Mouse (Mus musculus) left cerebral cortex, postnatal 25 days (tissue): ENCODE measurements at regions not wholly inside any gene's neighbourhood (a gene's known extent, or its start where the extent isn't known, plus 50 kb on each side); places are given as distances from the start of the nearest gene placed in this dataset.
"Not testable (repeated sequence)": the region's sequence is repeated elsewhere in the genome, so short reads cannot be mapped to it uniquely, and the experiment has no call there.

Experiments used
- DNase-seq, 2 experiments: peaks; one replicate each; pipeline ENCODE4 v3.0.0; 2022; ENCODE audit warnings: low spot score in 2 of 2, mixed read lengths in 1 of 2
- intact Hi-C: fragments of 180-260 bp; cut with DNase I; formaldehyde crosslinking; loops from one replicate; pipeline ENCODE4 v1.15.1; 2025

DNA sequence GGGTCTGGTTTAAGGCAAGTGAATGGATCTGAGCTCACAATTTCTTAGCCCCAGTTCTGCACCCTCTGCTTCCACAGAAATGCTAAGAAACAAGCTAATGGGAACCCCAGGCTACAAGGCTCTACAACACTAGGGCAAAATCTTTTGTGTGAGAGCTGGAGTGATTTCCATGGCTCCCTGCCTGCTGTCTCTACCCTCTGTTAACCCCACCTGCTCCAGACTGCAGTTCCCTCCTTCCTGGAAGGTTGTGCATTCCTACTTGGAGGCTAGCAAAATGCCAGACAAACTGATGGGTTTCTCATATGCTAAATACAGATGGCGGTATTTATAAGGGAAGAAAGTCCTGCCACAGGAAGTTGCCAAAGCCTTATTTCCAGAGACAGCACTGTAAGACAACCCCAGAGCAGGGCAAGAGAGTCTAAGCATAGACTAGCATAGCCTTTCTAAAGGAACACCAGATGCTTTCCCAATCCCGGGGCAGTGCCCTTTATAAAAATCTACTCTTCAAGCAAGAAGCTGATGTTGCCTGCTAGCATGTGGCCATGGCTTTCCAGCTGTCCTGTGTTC is 145.1 kb downstream of the Spata19 start:
- intact Hi-C loops: no loop called here
- DNase-seq: no peak

DNA sequence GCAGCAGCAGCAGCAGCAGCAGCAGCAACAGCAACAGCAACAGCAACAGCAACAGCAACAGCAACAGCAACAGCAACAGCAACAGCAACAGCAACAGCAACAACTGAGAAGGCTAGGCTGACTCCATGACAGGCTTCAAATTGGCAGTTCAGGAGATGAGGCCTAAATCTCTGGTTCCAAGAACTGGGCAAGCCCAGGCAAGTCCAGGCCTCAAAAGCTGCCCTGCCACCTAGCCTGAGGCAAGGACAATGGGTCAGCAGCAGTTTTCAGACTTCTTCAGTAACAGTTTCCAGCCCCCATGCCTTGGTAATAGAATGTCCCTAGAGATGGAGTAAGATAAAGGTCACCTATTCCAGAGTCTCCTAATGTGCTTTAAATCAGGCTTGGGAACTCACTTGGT is 158.1 kb downstream of the Spata19 start:
- intact Hi-C loops: loop anchor here (10.0 kb wide), 1 partner anchor 210 kb away; no protein-coding TSS in a partner anchor
- not testable (repeated sequence) for DNase-seq

DNA sequence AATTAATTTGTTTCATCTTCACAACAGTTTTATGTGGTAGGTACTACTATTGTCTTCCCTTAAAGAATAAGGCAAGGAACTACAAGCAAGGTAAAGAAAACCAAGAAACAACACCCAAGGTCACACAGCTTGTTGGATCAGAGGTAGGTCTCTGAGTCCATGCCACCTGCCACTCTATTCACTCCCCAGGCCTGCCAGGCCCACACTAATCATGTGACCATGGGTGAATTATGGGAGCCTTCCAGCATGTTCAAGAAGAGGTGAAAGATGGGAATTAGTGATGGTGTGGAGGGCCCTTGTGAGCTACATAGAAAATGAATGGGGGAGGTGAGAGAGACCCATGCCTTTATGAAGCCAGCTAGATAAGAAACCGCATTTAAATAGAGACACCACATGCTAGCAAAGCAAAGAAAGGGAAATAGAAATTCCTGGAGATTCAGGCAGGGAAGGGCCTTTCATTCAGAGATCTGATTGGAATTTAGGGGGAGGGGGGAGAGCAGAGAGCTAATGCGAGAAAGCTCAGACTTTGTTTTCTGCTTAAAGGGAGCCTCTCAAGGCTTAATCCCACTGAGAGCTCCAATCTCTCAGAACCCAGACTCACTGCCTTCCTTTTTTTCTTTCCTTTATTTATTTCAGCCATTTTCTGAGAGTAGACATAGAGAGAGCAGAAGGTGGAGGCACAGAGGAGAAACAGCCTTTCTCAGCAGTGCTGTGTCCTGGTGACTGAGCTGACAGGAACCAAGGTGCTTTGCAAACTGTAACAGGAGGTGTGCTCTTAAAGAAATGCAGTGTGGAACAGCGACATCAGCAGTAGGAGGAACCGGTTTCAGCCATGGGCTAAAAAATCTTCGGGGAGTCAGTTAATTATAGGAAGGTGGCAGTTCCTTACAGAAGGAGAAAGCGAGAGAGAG is 160.0 kb downstream of the Spata19 start:
- intact Hi-C loops: loop anchor here (10.0 kb wide), 1 partner anchor 208 kb away; no protein-coding TSS in a partner anchor
- DNase-seq: no peak

DNA sequence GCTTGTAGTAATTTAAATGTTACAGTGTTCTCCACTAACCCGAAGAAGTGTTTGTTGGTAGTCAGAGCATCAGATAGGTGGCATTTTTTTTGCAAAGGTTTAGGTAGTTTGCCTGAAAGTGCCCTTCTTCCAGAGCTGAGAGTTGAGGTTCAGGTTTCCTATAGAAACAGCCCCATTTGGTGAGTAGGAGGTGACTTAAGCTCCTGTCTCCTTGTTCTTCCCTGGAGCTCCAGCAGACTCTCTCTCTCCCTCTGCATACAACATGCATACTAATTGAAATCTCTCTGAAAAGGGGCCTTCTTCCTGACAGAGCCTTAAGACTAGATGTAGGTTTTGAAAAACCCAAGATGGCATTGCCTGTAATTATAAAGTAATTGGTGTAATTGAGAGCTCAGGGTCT is 161.3 kb downstream of the Spata19 start:
- DNase-seq: peak in 1 of 2 experiments; percentile 58
- intact Hi-C loops: loop anchor here (10.0 kb wide), 1 partner anchor 207 kb away; no protein-coding TSS in a partner anchor

DNA sequence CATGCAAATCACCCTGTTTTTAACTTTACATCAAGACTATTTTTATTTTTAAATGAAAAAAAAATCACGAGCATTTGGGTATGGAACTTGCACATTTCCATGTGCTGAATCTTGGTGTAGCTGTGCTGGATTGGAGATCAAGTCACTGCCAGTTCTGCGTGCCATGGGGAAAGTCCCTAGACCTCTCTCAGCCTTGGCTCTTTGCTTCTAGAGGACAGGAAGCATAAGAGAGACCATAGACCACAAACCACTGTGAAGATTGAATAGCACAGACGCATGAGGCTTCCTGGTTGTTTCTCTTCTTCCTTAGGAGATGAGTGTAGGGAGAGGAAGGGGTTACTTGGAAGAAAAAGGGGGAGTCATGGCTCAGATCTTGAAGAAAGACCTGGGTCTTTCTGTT is 161.7 kb downstream of the Spata19 start:
- DNase-seq: no peak
- intact Hi-C loops: loop anchor here (10.0 kb wide), 1 partner anchor 207 kb away; no protein-coding TSS in a partner anchor

DNA sequence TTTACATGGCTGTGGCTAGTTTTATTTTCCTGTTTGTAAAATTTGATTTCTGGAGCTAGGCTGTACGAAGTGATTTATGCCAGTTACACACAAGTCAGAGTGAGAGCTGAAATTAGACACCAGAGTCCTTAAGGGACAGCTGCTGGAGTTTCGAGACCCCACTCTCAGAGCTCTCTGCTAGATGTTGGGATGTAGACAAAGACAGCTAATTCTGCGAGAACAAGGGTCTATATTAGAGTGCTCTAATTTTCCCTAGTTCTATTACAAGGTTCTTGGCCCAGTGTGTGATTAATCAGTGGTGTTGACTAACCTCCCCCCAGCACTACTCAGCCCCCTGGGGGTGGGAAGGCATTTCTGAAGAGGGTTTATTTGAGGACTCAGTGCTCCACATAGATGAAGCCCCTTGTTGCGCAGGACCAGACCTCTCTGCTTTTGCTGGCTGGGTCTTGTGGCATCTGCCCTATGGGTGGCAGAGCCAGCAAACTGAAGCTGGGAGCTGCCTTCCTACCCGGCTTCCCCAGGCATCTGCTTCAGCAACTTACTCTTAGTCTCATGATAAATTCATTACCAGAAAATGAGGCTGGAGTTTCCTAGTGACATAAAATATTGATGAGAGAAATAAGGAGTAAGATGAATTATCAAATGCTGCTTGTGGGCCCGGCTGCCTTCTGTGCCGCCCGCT is 171.9 kb downstream of the Spata19 start:
- intact Hi-C loops: no loop called here
- DNase-seq: no peak

DNA sequence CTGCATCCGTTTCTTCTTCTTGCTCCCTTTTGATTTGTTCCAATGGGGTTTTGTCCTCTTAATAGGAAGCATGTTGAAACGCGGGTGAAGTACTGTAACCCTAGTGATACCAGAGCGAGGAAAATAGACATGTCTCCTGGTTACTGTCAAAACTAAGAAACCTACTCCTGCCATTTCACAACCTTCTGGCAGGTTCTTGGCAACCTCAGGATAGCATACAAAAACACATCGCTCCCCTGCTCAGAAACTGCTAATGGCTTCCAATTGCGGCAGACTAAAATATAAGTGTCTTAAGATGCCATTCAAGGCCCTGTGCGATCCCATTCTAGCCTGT is 172.4 kb downstream of the Spata19 start:
- intact Hi-C loops: no loop called here
- no peak for DNase-seq

DNA sequence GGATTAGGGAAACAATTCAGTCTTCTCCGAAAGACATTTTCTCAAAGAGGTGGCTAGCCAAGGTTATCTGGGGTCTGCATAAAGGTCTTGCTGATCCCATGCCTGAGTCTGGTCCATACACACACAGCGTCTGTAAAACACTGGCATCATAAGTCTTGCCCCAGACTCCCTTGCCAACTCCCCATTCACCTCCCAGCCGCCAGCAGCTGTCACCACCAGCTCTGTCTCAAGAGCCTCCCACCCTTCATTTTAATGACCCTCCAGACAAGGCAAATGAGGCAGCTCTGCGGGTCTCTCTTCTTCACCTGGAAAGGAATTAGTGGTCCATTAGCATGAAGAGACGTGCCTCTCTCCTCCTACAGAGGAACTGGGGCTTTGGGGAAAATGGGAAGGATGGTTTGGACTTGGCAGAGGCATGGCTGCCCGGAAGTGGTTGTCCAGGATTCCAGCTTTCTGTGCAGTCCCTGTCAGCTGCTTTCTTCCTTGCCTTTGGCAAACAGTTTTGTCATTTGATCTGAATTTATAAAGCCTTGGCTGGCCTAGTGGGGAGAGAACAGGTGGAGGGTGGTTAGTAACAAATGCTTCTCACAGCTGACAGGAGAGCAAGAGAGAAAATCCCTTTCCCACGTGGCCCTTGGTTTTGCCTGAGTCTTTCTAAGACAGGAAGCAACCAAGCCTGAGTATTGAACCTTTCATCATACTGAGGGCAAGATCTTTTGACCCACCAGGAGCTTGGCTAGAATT is 173.3 kb upstream of the Opcml start:
- DNase-seq: no peak
- intact Hi-C loops: no loop called here

DNA sequence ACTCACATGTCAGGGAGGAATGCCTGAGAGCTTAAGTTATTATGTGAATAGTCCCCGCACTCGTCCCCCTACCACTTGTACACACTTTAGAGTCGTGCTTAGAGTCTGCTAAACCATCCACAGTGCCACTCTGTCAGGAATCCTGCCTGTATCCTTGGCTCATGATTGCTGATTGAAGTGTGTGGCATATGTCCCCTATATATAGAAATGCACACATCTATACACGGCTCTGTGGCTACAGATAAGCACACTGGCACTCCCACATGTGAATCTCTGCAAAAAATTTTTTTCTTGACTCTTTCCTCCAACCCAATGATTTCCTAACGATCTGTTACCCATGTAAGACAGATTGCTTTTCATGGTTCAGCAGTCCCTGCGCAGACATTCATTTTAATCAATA is 155.7 kb upstream of the Opcml start:
- peak; percentile 3 to 75 for DNase-seq
- intact Hi-C loops: loop anchor here (2.0 to 10.0 kb wide), 2 partner anchors 132 to 180 kb away; no protein-coding TSS in a partner anchor

DNA sequence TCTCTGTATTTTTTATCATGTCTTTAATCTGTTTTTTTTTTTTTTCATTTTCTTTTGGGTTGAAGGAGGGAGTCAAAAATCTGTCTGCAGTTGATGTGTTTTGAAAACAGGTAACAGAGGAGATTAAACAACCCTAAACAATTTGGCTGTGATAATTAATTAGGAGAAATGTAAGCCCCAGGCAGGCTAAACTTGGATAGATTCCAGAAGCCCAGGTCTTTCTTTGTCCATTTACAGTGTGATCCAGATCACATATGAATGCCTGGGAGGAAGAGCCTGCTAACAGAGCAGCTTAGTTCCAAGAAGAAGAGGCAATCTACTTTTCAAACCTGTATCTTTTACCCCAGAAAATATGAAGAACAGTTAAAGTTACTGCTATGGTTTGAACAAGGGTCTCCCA is 150.0 kb upstream of the Opcml start:
- DNase-seq: no peak
- intact Hi-C loops: no loop called here

DNA sequence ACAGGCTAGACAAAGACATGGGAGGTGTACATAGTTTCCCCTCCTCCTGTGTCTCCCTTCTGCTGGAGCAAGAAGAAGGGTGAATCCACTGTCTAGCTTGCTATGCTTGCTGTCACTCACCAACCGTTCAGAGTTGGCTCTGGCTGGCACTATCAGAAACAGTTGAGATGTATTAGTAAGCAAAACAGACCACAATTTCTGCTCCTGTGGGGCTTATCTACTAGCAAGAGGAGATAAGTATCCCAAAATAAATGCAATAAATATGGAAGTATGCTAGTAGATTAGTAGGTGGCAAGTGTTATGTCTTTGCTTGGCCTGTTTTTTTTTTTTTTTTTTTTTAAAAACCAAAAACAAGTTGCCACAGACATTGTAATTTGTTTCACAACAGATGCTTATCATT is 147.3 kb upstream of the Opcml start:
- intact Hi-C loops: no loop called here
- no peak for DNase-seq

DNA sequence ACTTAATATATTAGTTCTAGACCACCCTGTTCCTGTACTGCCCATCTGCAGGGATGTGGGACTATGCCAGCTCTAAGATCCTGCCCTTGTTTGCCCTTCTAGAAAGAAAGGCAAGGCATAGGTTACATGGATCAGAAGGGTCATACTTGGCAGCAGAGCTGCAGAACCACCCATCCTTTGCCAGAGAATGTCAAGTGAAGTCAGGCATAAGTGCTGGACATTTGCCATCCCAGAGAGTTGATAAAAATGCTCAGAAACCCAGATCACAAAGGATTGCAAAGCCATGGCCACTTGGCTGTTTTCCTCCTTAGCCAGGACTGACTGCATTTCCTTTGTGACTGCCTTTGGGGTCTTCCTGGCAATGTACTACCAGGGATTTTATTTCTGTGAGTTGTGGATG is 146.7 kb upstream of the Opcml start:
- no peak for DNase-seq
- intact Hi-C loops: no loop called here

DNA sequence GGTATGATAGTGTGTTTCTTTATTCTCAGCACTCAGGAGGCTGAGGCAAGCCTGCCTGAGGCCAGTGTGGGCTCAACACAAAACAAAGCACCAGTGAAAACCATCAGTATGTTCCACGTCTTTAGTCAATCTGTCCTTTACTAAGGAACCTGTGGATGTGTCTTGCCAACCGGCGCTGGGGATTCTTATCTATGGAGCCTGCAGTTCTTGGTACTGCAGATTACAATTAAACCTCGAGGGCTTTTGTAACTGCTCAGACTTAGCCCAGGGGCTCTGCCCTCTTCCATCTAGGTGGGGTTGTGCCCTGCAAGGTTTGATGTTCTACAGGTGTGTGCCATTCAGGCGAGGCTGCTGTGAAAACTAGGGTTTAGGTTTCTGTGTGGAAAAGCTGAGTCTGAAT is 145.1 kb upstream of the Opcml start:
- intact Hi-C loops: no loop called here
- no peak for DNase-seq

DNA sequence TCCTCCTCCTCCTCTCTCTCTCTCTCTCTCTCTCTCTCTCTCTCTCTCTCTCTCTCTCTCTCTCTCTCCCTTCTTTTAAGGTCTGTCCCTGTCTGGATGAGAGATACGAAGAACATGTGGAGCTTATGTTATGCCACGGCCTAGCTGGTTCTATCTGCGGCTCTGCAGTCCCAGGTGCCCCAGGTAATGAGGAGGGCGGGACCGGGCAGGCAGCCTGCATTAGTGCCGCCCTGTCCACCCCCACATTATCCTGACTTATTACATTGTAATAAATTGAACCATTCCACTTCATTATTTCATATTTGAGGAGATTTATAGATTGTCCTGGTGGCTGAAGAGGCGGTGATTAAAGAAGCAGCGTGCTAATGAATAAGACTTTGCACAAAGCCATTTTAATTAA is 144.5 kb upstream of the Opcml start:
- no peak for DNase-seq
- intact Hi-C loops: no loop called here

DNA sequence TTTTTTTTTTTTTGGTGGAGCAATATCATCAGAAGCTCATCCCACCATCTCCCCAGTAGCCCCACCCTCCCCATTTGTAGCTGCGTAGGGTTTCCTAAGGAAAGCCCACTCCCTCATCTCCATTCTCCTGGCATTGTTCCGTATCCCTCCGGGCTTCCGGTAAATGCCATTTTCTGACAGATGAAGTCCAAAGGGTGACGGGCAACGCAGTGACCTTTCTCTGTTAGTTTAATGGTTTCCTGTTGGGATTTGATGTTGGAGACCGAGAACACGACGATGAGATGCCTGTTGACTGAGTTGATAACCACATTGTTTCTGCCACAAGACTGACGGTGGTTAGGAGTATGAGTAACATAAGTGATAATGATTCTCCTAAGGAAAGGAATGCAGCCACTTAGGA is 143.6 kb upstream of the Opcml start:
- intact Hi-C loops: no loop called here
- no peak for DNase-seq

DNA sequence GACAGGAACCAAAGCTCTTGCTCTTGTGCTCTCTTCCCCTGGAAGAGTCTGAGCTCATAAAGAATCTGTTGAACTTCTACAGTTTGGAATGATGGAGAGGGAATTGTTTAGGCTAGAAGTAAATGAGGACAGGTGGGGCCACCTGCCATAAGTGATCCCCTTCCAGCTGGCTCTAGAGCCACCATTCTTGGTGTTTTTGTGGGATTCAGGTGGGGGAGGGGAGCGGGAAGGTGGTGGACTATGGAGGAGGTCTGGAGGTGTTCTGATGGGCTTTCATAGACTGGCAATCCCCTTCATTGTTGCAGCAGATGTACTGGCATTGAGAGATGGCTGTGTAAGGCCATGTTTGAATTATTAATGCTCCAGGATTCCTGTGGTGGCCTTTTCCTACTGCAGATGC is 132.6 kb upstream of the Opcml start:
- no peak for DNase-seq
- intact Hi-C loops: no loop called here

DNA sequence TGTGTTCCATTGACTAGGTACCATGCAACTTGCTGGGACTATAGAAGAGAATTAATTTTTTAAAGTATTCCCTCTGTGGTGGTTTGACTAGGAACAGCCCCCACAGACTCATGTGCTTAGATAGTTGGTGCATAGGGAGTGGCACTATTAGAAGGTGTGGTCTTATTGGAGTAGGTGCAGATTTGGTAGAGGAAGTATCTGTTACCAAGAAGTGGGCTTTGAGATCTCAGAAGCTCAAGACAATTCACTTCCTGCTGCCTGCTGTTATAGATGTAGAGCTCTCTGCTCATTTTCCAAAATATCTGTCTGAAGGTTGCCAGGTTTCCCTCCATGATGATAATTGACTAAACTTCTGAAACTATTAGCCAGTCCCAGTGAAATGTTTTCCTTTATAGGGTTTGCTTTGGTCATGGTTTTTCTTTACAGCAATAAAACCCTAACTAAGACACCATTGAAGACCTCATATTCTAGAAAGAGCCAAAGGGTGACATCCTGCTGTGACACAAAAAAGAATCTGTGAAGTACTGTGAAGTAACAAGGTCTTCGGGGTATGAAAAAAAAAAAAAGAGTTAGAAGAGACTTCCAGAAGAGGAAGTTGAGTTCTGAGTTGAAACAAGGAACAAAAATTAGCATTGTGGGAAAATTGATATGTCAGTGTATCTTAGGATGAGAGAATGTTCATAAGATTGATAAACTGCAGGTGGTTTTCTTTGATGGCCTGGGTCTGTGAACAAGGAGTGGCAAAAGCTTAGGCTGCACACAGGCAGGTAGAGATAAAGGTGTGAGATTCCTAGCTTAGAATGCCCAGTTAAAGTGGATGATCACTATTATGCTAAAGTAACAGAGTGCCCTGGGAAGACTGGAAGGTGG is 128.9 kb upstream of the Opcml start:
- intact Hi-C loops: no loop called here

DNA sequence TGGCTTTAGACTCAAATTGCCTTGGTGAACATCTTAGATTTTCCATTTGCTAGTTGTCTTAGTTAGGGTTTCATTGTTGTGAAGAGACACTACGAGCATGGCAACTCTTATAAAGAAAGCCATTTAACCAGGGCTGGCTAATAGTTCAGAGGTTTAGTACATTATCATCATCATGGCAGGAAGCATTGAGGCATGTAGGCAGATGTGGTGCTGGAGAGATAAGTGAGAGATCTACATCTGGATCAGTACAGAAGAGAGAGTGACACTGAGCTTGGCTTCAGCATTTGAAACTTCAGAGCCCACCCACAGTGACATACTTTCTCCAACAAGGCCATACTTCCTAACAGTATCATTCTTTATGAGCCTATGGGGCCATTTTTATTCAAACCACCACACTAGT is 127.3 kb upstream of the Opcml start:
- intact Hi-C loops: no loop called here
- DNase-seq: no peak

More for the DNA sequence above, 128.9 kb upstream of the Opcml start:
- no peak for DNase-seq

DNA sequence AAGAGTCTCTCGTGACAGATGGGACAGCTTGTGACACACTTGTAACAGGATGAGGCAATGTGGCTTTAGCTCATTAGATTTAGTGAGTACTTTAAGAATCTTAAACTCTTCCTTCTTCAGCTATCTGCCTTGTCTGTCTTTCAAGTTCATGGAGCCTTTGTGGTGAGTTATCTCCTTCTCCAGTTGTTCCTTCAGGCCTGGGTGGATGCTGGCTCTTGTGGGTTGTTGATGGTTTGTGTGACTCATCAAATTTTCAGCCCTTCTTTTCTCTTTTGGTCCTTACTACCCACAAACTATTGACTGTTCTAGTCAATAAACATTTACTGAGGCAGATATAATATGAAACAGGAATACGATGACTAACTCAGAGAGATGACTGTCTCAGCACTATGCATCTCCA is 124.9 kb upstream of the Opcml start:
- no peak for DNase-seq
- intact Hi-C loops: no loop called here
